Mouse (Mus musculus): ENCODE data around the gene B230307C23Rik.
"Not testable (repeated sequence)": the region's sequence is repeated elsewhere in the genome, so short reads cannot be mapped to it uniquely, and the experiment has no call there.

Gene B230307C23Rik

DNA sequence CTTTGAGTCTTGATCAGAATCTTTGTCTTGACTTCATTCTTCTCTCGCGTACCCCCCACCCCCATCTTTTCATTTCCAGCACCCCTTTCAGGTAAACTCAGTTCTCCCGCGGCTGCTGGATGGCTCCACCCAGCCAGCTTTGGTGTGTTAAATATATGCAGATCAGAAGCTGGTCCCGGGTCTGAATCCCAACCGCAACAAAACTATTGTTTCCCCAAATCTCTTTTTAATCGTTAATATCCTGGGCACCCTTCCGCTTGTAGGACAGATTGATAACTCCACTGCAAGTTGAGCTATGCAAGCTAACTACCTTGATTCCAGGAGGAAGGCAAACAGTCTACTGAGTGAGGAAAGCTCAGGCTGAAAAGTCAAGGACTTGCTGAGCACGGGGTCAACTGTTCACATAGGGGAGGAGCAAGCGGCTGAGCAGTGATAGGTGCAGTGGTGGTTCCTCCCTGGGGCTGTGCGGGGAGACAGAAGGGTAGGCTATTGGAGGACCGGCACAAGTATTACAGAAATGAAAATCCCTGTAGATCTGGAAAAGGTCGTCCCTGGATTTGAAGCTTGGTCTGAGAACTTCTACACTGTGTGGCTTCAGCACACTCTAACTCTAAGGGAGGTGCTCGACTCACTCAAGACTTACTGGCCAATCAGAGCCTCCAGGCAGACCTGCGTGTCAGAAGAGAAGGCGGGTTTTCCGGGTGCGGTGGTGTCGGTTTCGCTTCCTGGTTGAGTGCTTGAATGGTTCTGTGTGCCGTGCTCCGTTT, at the start of gene B230307C23Rik:
TSS of gene B230307C23Rik (plus strand) at position 700 of the 767 bp plus-strand sequence.
- peak; percentile 93 for DNase-seq (ENCODE audit: low spot score)

DNA sequence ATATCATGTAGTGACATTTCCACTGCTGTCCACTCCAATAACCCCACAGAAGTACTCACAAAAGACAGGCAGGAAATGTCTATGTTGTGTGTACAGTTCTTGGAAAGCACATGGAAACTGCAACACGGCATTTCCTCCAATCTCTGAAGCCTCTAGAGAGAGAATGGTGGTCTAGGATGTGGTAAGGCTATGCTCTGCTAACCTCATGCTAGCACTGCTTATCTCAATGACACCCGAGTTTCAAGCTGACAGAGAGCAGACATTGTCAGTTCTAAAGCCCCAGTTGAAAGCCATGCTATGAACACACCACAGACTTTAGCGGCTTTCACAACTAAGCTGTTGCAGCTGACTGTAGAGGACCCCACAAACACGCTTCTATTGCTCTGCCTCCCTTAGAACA, 48.3 kb upstream of the B230307C23Rik start:
- no peak for DNase-seq (ENCODE audit: low spot score)

DNA sequence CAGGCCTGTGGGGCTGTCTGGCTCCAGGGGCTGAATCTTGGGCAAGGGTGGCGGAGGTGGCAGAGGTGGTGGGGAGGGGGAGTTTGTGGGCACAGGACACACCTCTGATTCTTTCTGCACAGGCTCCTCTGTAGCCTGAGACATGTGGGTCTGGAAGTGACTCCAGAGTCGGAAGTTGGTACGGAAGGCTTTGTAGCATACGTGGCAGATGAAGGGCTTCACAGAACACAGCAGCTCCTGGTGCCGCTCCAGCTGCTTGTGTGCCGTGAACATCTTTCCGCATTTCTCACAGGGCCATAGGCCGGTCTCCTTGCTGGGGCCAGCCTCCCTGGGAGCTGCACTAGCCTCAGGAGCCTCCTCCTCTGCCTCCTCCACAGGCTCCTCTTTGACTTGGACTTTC, 47.1 kb upstream of the B230307C23Rik start:
- DNase-seq (ENCODE audit: low spot score) = no peak

DNA sequence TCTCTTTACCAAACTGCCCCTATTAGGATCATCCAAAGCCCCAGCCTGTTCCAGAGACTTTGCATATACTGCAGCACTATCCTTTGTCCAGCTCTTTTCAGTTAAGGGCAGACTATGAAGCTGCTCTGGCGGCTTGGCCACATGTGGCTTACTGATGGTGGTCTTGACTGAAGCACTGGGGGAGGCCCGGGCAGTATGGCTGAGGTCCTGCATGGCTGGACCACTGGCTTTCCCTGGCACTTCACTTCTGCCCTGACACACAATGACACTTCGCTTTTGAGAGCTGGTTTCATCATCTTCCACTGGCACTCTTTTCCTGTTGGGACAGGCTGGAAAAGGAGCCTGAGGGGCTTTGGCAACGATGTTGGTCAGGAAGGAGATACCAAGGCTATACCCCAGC, 44.7 kb upstream of the B230307C23Rik start:
- no peak for DNase-seq (ENCODE audit: low spot score)

DNA sequence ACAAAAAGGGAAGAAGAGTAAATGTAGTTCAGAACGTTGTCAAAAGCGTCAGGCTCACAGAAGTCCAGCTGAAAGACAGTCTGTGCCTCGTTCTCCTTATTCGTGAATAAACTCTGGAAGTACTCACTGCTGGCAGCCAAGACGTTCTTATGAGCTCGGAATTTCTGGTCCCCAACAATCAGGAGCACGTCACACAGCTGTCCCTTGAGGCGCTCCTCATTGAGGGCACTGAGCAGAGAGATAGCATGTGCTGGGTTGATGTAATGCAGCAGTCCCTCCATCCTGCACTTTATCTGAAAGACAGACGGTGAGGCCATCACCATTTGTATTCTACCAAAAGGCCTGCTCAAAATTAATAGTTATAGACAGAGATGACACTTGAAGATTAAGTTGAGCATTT, 44.3 kb upstream of the B230307C23Rik start:
- DNase-seq (ENCODE audit: low spot score) = no peak

DNA sequence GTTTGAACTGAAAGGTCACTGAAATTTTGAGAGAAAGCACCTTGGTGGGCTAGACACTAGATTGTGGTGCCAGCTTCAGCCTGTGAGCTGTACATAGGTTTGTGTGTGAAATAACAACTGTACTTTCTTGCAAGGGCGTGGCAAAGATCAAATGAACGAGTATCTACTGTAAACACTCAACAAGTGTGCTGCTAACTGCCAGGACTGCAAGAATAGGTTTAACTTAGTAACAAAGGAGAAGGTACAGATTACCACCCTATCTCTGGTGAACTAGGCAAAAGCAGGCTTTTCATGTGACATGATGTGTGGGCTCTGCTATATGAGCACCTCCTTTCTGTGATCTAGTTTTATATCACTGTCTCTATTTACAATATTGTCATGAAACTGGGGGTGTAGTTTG, 43.8 kb upstream of the B230307C23Rik start:
- DNase-seq (ENCODE audit: low spot score) = no peak

DNA sequence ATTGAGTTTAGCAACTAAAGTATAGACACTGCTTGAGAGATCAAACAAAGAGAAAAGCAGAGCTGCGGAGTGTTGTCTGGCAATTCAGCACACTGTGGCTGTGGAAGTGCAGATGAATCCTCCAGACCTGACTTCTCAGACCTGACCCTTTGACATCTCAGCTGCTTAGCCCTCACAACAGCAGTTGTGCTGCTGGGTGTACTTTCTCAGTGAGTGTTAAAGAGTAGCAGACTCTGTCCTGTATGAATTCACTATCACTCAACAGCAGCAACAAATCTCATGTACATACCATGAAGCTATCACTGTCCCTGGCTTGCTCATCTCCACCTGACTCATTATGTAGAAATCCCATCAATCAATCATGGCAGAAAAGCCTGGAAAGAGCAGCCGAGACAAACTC, 41.1 kb upstream of the B230307C23Rik start:
- DNase-seq (ENCODE audit: low spot score) = no peak

DNA sequence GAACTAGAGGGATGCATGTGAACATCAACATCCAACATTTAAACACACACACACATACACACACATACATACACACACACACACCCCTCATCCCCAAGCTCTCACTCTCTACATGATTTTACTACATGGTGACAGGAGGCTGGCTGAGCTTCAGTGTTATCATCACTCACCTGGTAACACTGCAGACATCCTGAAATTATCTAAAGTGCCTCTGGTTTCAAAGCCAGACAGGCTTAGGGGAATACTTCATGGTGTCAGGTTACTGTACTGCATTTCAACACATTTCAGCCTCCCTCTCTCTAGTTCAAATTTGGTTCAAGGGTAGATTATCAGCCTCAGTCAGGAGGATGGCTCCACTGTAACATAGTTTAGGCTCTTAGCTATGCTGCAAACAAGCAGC, 39.5 kb upstream of the B230307C23Rik start:
- DNase-seq (ENCODE audit: low spot score) = no peak

DNA sequence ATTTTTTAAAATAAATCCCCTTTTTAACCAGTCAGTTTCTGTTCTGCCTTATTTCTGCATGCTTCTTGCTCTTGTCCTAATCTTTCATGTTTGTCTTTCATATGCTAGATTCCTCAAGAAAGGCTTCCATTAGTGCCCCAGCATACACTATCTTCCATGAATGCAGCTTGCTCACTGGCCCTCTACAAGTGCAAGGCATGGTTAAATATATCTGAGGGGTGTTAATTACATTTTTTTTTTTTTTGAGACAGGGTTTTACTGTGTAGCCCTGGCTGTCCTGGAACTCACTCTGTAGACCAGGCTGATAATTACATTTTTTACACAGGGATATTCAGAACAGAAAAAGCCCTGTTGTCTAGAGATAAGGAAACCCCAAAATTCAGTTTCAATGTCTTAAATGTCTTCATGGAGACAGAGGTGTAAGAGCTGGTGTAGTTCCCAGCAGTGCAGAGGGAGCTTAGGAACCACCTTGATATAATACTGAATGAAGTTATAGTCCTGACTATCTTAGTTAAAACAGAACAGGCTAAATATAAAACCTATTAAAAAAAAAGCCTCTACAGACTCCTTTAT, 38.6 kb upstream of the B230307C23Rik start:
- no peak for DNase-seq (ENCODE audit: low spot score)

DNA sequence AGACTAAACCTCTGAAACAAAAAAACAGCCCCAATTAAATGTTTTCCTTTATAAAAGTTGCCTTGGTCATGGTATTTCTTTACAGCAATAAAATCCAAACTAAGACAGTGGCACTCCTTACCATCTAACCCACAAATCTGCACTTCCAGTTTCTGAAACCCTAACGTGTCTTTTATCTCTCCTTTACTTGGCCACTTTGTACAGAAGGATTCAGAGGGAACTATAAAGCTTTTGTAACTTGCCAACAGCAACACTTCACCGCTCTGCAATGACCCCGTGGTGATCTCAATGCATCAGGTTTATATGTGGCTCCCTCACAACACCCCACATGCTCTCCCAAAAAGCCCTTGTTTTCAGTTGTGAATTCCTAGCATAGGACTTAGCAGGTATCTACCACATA, 36.8 kb upstream of the B230307C23Rik start:
- DNase-seq (ENCODE audit: low spot score) = no peak

DNA sequence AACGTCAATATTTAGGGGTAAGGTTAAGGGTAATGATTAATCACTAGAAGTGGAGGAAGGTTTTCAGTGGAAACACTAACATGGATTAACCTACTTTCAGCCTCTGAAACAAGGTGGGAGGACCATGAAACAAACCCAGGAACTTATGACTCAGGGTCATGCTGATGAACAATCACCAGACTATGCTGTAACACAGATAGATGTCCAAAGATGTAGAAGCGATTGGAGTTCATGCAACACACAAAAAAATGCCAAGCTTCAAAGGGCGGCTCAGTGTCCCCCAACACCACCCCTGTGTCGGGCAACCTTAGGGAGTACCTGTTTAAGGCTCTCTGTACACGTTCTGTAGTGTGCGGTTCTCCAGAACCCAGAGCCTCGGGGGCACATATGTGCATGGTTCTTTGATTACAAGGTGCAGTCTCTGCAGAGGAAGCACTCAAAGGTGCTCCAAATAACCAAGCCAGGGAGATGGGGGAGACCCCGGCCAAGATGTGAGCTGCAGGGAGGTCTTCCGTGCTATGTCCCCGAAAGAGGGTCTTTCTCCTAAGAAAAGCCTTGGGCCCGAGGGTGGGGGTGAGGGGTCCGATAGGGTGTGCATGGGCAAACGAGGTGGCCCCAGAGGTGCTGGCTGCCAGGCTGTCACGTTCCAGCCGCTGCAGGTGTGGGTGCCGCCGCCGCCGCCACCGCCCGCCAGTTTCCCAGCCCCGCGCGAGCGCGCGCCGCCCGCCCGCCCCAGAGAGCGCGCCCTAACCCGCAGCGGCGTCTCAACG, 35.5 kb upstream of the B230307C23Rik start:
- peak; percentile 11 for DNase-seq (ENCODE audit: low spot score)

DNA sequence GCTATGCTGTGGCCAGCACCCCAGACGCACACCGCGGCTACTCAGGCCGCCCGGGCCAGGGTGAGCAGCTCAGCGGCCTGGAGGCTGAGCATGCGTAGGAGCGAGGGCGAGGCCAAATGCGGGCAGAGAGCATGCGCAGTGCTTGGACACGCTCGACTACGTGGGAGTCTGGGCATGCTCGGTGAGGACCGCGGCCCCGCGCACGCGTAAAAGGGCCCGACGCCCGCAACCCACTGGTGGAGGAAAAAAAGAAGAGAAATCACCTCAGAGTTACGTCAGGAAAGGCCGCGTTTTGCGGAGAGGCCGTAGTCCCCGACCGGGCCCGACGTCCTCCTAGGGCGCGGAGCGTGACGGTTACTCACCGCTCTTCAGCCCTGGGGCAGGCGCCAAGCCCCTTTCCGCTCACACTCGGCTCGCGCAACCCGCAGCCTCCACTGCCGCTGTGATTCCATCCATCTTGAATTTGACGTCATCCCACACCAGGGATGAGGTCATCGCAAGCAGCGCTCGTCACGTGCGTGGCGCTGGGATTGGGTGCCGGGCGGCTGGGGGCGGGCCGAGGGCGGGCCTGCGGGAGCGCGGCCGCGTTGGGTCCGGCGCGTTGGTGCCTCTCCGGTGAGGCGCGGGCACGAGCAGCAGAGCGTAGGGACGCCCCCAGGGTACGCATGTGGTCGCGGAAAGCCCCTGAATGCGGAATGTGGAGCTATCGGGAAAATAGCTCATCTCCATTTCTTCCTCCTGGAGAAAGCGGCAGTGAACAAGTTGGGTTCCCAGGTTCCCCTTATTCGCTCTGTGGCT, 34.8 kb upstream of the B230307C23Rik start, which contains the start of the genes C2cd2 and Zbtb21:
TSS of gene C2cd2 (minus strand) at position 448 of the 798 bp plus-strand sequence.
TSS of gene Zbtb21 (minus strand) at position 472 of the 798 bp plus-strand sequence.
- DNase-seq (ENCODE audit: low spot score) = peak; percentile 97

DNA sequence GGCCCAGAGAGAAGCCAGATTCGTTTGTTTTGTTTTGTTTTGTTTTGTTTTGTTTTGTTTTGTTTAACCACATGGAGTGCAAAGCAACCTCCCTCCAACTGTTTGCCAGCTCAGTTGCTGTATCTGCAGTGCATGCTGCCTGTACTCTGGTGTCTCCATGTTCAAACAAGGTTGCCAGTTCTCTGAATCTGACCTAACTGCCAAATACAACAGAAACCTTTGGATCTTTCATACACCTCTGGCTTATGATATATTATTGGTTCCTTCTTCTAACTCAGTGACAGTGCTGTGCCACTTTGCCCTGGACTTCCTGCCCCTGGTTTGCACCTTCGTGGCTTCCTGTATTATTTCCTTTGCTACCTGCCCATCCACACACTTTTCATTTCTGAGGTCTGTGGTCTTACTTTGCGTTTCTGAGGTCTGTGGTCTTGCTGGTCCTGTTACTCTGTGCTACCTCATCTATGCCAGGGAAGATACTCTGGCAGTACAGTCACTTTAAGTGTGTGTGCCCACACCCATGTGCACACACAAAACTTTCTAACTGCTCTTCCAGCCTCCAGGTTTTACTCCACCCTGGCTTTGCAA, 33.1 kb upstream of the B230307C23Rik start:
- no peak for DNase-seq (ENCODE audit: low spot score)

DNA sequence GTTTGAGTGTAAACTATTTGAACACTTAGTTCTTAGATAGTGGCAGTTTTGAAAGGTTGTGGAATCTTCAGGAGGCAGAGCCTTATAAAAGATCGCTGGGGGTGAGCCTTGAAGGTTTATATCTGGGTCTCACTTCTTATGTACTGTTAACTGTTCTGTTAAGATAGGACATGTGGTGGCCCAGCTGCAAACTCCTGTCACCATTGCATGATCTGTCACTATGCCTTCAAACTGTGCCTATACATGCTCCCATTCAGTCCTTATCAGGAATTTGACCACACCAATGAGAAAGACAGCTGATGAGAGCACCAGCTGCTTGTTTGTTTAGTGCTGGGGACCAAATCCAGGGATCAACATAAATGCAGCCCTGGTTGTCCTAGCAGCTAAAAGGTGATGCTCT, 19.8 kb upstream of the B230307C23Rik start:
- no peak for DNase-seq (ENCODE audit: low spot score)

DNA sequence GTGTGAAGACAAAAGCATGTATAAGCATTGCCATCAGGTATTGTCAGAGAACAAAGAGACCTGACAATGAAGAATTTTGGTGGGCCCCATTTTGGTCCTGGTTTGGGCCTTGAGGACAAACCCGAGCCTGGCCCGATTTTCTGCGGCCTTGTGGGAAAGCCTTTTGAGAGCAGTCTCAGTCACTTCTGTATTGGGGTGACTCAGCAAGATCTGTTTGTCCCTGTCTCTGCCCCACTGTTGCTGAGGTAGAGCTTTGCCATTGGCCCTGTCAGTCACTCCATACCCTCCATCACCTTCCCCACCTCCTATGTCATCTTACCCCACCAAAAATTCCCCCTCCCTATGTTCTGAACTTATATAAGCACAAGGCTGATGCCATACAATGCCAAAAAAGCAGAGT, 19.4 kb upstream of the B230307C23Rik start:
- DNase-seq (ENCODE audit: low spot score) = no peak

DNA sequence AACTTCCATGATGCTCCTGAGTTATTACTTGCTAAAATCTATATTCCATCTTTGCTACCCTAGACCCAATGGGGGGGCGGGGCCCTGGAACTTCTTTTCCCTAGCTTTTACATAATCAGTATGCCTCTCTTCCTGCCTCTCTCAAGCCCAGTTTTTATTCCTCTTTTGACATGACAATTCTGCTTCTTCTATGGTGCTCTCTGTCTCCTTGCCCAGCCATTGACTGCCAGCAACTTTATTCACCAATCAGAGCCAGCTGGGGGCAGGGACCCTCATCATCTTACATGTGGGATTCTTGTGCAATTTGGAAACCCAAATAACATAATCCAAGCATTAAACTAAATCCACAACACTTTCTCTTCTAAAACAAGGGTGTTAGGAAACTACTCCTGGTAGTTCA, 15.8 kb upstream of the B230307C23Rik start:
- DNase-seq (ENCODE audit: low spot score) = no peak

DNA sequence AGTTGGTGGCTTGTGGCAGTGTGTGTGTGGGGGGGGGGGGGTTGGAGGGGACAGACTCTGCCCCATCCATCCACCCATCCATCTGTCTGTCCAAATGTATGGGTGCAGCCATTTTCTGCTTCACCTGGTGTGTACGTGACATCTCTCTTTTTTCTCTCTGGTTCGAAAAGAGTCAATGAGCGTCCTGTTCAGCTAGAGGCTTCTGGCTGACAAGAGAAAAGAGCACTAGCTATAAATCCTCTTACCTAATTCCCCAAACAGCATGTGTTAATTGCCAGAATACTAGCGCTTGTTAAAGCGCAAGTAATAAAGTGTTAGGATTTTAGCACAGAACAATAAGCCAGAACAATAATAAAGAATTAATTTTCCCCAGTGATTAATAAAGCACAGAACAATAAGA, 12.5 kb upstream of the B230307C23Rik start:
- no peak for DNase-seq (ENCODE audit: low spot score)

DNA sequence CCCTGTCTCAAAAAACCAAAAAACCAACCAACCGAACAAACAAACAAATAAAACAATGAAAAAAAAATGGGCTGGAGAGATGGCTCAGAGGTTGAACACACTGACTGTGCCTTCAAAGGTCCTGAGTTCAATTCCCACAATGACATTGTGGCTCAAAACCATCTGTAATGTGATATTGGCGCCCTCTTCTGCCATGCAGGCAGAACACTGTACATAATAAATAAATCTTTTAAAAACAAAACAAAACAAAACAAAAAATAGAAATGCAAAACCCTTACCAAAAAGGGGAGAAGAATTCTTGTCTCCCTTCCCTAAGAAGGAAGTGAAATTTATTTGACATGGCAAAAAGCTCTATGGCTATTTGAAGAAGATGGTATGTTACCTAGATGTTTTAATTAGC, 5.6 kb upstream of the B230307C23Rik start:
- DNase-seq (ENCODE audit: low spot score) = no peak

DNA sequence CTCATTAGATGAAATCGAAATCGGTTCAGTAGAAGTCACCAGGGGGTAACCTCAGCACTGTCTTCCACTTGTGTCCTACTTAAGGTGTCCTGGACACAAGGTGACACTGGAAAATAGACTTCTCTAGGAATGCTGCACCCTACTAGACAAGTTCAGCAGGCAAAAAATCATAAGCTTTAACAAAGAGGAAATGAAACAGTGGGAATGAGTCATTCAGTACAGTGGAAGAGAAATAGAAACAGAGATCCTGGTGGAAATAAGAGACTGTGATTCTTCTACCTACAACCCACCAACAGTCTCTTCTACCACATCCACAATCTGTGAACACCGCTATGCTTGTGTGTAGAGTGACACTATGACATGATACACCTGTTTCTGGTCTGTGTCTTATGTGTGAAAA, 4.6 kb upstream of the B230307C23Rik start:
- DNase-seq (ENCODE audit: low spot score) = not testable (repeated sequence)

DNA sequence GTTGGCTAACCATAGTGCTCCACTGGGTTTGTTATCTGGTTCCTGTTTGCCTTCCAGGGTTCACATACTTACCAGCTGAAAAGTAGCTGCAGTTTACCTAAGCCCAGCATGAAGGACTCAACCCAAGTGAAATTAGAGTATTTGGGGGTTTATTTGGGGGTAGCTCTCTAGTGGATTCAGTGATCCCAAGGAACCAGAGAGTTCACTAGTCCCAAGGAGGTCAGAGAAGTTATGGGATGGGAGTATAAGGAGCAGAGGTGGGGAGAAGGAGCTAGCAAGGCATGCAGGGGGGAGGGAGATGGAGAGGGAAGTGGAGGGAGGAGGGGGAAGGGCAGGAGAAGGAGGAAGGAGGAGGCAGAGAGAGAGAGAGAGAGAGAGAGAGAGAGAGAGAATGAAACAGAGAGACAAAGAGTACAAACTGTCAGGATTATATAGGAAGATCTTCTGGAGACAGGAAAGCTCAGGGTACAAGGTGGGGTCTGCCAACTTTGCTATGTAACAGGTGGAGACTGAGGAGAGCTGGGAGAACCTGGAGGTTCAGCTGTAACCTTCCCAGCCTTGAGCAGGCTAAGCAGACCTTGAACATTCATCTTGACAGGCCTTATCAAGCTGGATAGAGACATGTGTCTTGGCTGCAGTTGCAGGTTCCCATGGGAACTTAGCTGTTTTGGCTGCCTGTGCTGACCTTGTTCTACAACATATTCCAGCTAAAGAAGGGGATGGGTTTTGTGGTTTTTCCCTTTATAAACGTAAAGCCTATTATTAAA, 1.1 kb upstream of the B230307C23Rik start:
- peak; percentile 20 for DNase-seq (ENCODE audit: low spot score)

DNA sequence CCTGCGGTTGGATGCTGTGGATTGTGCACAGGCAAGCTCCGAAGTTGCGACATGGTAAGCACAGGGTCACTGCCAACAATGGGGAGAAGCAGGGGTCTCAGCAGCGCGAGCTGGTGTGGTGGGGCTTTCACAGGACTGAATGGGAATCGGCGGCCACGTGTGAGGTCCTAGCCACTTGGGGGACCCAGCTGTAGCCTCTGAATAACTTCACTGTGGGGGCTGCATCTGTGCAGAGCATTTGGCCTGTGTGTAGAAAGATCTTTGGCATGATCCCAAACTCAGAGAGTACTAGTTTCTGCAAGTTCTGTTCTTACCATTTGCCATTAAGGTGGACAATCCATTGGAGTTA, 242 bp downstream of the B230307C23Rik start:
- not testable (repeated sequence) for DNase-seq (ENCODE audit: low spot score)
